Mouse (Mus musculus) layer of hippocampus, postnatal 36 days (tissue): ENCODE data around the gene Txn1. TPM values are rescaled to one million over a fixed set of nuclear protein-coding genes. Genes with fewer than 3 reads are reported as not detected.

ENCODE experiments used
- DNase-seq, 2 experiments: peaks; one replicate each; pipeline ENCODE4 v3.0.0; 2022
- total RNA-seq, 2 experiments: library from RNA; stranded (reverse); gene quantifications; 2 replicates each; pipeline ENCODE4 v1.2.3; 2021

Gene Txn1
- total RNA-seq: 100 to 1,000 TPM in 1 of 2 experiments, 10 to 100 TPM in 1; 100.0 to 111 TPM

DNA sequence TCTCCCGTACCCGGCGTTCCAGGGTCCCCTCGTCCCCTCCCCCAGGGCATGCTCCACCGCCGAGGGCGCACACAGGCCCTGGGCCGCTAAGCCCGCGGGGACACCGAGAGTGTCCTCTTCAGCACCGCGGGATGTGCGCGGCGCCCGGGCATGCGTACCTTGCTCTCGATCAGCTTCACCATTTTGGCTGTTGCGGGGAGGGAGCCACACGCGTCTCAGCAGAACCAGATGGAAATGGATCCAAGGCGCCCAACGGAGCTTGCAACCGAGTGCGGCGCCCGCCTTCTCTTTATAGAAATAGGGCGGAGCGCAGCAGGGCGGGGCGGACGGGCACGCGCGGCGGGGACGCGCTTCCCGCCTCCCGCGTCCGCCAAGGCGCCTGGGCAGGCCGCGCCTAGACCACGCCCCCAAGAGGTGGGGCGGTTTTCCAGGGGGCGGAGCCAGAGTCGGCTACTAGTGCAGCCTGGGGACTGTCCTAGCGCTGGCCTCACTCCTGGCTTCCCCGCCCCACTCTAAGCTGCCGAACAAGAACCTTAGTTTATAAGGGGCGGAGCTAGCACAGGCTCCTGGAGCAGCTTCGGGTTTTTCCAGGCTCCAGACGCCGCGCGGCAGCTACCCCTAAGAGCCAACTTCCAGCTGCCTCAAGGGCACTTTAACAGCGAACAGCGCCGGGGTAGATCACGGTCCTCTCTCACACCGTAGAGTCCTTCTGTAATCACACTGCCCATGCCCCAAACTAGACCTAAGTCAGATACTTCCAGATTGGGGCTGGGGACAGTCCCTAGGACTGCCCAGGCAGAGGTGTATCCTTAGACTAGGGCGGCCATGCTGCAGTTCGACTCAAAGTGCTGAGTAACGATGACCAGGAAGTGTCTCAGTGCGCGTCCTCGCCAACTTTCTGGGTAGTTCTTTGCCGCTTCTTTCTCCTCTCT, at the start of gene Txn1:
Txn1 (minus strand) TSS at position 383 of the 932 bp plus-strand sequence.
- peak; percentile 94 for DNase-seq

DNA sequence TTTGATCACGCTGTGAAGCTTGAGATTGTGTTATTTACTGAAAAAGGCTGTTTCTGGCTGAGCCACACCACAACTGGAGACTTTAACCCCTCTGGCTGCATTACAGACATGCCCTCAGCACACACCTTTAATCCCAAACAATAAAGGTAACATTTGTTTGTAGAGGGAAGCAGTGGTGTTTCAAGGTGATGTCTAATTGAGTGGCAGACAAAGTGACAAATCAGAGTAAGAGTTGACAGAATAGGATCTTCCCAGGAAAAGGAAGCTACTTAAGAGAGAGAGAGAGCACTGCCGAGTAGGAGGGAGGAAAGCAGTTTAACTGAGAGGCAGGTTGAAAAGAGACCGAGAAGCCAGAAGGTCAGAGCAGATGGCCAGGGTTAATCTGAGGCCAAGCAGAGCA, 47.3 kb upstream of the Txn1 start:
- DNase-seq: no peak

DNA sequence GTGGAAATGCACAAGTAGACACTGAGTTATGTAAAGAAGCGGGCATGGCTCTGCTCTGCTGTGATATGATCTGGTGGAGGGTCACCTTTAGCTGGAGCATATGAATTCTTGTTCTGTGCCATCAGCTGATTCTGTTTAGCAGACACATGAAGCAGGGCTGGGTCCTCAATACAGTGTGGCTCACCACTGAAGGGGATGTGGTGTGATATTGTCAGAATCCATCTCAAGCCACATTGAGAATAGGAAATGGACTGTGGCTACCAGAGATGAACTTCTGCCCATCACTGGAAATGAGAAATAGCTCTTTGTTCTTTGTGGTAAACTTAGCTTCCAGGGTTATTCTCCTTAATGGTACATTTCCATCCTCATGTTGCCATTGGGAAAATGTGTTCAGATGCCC, 35.2 kb upstream of the Txn1 start:
- no peak for DNase-seq

DNA sequence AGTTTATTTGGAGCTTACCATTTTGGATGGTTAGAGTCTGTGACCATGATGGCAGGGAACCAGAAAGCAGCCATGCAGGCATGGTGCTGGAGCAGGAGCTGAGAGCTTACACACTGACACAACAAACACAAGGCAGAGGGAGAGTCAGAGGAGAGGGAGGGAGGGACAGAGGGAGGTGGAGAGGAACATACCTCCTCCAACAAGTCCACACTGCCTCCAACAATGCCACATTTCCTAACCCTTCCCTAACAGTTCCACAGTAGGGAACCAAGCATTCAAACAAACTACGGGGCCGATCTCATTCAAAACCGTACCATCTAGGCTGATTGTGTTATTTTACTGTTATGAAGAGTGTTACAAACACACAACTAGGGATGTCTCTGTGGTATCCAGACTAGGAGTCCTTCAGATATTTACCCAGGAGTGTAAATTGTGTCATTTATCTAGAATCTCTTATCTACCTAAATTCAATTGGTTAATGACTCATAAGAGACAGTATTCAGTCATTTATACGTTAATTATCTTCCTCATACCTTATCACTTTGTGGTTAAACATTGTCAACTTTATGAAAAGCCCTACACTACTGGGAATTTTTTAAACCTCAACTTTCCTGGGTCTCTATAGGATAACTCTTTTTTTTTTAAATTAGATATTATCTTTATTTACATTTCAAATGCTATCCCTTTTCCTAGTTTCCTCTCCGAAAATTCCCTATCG, 18.3 kb upstream of the Txn1 start:
- no peak for DNase-seq

DNA sequence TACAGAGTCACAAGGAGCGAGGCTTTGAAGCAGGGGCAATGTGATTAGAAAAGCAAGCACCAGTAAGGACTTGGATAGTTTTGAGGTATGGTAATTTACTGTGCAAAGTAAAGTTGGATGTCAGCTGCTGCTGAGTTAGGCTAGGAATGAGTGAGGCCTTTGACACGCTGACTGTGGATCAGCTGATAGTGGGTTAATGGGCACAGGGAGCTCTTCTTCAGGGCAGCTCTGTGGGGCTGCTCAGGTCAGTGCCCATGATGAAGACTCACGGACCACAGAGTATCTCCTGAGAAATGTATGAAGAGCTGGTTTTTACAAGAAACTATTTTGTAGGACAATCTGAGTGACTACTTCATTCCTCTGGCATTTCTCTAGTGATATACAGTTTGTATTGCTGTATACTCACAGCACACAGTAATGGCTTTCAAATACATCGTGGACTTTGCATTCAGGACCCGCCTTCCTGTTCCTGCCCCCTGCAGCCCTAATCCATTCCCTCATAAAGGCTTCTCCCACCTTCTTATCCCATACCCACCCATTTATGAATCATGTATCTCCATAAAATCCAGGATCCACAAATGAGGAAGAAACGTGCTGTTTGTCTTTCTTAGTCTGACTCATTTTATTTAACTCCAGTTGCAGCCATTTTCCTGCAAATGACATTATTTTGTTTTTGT, 17.5 kb upstream of the Txn1 start:
- no peak for DNase-seq

DNA sequence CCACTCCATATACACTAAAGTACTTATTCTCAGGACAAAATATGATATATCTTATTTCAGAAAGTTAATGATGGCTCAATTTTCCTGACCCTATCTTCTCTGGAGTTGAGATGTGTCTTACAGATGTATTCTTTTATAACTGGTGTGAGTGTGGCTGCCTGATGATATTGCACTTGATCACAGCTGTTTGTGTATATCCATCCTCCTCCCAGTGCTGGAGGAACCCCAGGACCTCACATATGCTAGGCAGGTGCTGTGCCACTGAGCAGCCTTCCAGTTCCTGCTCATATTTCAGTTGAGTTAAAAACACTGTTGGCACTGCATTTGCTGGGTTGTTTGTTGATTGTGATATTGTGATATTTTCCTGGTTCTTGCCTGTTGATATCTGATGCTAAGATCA, 14.1 kb upstream of the Txn1 start:
- DNase-seq: no peak

DNA sequence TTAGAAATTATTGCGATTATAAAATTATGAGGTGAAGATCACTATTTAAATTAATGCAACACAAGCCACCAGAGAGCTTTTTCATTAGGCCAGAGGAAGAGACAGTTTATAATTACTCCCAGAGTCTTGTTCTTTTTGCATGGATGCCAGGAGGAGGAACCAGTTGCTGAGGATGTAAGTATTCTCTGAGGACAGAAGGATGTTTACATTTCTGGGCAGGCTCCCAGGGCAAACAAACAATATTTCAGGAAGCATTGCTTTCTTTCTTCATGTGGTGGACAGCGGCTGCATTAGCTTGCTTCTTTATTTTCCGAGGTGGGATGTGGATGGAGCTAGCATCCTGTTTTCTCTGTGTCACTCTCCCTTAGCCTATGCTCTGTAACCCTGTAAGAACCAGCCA, 11.0 kb upstream of the Txn1 start:
- no peak for DNase-seq

DNA sequence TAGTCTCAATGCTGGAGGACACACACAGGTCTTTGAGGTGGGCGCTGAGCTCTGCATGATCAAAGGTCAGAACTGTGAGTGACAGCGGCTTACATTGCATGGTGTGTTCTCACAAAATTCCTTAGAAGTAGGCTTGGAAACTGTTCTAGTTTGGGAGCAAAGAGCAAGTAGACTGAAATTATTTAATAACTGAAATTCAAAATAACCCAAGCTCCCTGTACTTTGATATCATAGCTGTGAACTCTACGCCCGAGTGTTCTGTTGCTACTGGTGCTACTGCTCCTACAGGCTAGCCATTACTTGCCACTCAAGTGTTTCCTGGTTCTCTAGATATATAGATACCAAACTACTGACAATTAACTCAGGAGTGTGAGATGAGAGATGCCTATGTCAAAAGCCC, 9.3 kb upstream of the Txn1 start:
- DNase-seq: no peak

DNA sequence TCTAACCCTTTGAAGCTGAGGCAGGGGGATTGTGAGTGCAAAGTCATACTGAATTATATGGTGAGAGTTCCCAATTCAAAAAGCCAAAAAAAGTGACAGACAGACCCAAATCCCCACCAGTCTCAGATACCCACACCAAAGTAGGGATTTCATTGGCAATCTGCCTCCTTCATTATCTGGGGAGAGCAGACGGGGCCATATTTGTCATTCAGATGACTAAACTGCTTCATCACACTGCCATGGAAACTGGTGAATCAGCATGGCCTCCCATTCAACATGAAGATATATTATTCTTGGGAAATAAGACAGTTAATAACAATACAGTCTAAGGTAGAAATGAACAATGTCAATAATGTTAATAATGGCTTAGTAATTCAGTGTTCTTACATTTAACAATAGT, 7.9 kb upstream of the Txn1 start:
- DNase-seq: no peak

DNA sequence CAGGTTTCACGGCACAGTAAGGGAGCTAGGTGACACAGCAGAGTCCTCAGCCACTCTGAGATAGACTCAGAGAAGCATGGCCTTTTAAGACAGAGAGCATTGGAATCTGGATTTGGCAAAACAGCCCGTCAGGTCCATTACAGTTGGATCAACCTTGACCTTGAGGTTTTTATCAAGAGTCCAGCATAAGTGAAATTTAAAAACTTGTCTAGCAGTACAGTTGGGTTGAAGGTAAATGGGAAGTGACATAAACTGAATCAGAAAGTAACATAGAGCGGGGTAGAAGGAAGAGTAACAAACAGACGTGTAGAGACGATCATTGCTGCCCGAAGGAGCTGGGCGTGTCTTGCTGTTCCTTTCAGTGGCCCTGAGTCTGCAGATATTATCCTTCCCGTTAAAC, 2.8 kb upstream of the Txn1 start:
- DNase-seq: no peak

DNA sequence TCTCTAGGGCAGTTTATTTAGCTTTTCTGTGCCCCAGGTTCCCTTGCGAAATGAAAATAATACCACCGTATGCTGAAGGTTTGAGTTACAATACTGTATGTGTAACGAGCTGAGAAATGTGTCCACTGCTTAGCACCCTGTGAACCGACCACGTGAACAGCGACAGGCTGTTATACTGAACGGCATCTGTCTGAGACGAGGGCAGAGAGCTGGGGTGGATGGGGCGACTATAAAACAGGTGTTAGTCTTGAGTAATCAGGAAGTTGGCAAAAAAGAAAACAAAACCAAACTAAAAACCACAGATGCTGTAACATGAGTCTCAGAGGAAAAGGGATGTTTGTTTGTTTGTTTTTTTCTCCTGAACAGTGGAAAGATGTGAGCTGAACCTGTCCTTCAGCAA, 1.9 kb upstream of the Txn1 start:
- no peak for DNase-seq

DNA sequence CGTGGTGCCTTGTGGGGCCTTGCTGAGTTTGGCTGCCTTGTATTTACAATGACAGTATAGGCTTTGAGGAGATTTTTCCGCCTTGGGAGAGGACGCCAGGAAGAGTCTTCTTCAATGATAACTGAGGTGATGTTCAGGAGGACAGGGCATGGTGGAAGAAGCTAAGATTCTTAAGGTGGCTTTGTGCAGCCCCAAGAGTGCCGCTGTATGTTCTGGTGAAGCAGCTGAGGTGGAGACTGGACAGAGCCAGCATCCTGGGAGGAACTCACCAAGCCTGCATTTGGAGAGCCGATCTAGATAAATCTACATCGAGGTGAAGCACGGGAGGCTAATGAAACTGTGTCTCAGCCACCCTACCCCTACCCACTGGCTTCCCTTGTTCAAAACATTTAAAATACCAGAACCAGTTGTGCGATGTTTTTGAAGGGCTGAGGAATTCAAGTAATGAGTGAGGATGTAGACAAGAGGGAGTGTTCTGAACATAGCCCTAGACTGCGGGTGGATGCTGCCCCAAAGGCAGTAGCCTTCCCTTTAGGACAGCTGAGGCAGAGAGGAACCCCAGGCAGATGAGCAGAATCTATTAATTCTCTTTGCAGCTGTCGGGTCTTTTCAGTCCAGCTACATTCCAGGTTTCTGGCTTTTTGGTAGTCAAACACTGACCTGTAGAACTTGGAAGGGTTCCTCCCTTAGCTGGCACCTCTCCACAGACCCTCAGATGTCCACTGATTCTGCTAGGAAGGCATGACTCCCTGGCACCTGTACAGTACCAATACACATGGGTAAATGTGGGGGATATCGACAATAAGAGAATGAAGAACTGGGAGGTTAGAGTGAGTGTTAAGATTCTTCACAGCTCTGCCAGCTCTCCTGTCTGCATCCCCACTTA, 1.2 kb upstream of the Txn1 start:
- DNase-seq: no peak

DNA sequence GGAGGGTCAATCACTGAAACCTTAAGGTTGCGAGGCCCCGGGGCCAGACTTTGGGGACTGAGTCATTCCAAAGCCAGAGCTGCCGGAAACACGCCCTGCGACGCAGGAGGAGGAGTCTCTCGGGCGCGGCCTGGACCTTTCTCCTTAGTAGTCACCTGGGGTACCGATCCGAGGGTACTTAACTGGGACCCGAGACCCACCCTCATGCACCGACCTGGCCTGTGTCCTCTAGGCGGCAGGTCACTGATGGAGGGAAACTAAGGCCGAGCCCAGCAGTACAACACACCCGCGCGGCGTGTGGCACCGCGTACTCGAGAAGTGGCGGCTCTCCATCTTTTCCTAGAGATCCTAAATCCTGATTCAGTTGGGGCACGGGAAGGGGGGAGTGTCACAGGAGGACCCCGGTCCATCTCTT, 660 bp downstream of the Txn1 start:
- DNase-seq: peak; percentile 35 to 47

DNA sequence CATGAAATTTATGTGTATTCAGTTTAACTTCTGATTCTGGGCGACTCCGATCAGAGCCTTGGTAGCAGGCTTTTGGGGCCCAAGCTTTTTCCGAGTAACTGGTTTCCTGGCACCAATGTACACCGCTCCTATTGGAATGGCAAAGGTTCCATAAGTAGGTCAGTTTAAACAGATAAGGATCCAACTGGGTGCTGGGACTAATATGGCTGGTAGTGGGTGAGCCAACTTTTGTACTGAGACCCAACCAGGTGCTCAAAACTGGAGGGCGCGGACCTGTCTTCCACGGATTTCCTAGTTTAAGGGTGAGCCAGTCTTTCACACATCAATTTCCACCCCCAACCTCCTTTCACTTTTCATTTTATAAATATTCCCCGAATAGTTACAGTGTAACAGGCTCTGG, 1.2 kb downstream of the Txn1 start:
- DNase-seq: no peak

DNA sequence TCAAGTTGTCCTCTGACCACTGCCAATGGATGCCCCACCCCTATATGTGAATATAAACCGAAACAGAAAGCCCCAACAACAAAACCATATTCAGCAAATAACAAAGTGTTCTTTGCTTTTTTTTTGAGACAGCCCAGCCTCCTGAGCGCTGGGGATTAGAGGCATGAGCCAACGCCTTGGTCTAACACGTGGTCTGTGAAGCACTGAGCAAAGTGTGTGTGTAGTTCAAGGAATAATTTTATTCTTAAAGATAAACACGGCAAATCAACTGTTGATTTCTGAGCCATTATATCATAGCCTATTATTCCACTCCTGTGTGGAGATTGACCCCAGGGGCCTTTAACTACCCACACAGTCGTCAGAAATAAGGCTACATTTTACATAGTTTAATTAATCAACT, 1.6 kb downstream of the Txn1 start:
- no peak for DNase-seq

DNA sequence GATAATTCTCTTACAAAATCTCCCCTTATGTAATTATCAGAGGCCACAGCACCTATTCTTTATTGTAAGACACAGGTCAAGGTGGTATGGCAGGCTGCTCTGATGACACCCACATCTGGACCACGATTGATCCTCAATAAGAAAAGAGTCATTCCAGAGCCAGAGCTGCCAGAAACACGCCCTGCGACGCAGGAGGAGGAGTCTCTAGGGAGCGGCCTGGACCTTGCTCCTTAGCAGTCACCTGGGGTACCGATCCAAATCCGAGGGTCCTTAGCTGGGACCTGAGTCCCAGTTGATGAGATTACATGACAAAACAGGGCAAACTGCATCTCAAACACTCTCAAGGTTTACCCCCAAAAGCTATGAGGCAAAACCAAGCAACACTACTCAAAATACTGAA, 2.4 kb downstream of the Txn1 start:
- DNase-seq: no peak

DNA sequence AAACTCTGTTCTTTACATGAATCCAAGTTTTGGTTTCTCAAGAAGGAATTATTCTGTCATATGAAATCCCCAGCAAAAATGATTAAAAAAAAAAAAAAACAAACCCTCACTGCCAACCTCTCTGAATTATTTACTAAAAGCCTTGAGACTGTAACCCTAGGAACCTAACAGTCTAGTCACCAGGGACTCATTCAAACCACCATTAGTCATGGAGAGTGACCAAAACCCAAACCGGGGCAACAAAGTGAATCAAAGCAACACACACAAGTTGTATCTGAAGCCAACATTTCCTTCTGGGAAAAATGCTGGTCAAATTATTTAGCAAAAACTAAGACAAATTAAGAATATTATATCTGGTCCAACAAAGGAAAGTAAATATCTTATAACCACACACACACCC, 3.3 kb downstream of the Txn1 start:
- DNase-seq: no peak

DNA sequence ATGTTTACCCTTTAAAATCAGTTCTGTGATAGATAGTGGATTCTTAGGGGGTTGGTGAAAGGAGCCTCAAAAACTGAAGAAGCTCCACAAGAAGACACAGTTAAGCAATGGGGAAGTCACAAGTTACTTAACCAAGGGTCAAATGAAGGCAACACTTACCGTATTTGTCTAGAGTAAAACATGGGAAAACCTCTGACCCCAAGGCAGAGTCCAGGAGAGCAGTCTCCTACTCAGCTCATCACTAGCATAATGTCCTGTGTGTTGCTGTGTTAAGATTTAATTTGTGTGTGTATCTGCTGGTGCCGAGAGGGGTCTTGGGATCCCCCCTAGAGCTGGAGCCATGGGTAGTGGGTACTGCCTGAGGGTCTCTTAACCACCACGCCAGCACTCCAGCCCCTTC, 3.8 kb downstream of the Txn1 start:
- DNase-seq: no peak

DNA sequence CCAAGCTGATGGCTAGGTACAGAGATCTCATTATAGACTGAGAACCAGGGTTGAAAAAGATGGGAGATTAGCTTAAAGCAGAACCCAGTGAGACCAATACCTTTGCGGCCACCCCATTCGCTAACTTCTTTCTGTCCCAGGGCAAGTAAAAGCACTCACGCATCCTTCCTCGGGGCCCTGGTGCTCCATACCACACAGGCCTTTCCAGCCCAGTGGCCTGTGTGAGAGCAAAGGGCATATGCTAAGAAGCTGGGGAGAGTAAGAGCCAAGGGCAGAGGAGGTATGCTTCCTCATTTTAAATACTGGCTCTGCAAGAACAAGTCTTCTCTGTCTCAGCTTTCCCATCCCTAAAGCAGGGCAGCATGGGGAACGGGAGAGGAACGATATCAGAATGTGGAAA, 6.3 kb downstream of the Txn1 start:
- no peak for DNase-seq

DNA sequence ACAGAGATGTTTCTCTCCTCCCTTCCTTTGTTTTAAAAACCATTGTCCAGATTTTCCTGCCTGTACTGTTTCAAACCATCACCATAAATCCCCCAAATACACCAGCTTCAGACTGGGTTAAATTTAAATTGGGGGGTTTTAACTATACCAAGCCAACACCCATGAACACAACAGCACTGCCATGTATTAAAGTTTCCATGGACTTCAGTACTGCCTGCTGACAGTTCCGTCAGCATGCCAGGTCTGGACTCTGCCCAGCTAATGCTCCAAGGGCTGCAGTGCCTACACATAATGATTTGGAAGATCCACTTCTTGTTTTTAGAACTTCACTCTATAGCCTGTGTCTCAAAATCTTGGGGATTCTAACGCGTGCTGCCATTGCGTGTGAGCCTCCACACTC, 8.7 kb downstream of the Txn1 start:
- DNase-seq: no peak

DNA sequence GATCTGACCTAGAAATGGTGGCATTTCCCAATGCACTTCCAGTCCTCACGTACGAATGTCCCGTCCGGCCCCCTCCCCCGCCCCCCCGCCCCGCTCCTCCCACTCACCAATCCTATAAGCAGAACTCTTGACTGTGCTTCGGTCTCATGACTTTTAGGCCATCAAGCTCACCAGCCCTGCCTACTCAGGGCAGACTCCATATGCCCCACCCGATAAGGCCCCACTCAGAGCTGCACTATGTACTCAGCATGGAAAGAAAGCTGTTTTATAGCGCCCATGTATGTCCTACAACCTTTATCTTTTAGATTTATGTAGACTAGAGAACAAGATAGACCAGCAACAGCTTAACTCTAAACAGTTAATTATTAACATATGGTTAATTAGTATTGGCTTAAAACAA, 9.2 kb downstream of the Txn1 start:
- no peak for DNase-seq

DNA sequence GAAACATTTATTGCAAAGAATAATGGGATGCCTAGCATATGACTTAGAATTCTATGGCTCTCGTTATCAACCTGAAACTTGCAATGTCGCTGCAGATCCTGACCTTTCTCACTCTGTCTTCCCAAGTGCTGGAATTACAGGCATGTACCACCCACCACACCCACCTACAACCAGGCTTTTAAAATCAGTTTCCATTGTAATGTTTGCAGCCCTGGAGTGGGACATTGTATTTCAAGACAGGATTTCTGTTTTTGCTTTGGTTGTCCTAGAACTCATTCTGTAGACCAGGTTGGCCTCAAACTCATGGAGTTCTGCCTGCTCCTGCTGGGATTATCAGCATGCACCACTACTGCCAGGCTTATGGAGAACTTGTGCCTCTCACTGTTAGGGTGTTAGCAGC, 13.3 kb downstream of the Txn1 start:
- no peak for DNase-seq
